7 mouse cellular contexts compared by ENCODE assay signal in the genomic region with DNA sequence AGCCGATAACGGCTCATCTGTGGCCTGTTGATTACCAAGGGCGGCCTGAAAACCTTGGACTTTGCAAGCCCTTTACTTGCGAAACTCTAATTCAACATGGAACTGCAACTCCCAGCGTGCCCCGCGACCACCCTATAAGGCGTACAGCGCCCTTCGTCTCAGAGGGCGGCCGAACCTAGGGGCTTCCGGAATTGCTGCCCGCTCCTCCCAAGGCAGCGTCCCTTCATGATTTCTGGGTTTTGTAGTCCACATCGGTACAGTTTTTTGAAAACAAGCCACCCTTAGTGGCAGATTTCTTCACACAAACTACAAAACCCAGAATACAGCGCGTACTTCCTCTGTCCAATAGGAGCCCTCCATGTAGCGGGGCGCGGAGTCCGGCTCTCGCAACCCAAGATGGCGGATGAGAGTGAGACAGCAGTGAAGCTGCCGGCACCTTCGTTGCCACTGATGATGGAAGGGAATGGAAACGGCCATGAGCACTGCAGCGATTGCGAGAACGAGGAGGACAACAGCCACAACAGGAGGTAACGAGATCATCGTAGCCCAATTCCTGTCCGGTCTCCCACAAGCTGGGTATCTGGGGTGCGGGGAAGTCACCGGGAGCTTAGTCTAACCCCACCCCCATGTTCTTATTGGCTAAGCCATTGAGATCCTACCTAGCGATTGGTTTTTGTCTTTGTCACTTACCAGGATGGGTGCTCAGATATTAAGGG. TPM values are rescaled to one million over a fixed set of nuclear protein-coding genes. Genes with fewer than 3 reads are reported as not detected.
DNase-seq lines count a peak whose midpoint lies in the region; ATAC-seq lines count a peak whose summit lies in the region.

Nmt1 (plus strand) TSS at position 15 of the 716 bp plus-strand sequence.
Dcakd (minus strand) TSS at position 158 of the 716 bp plus-strand sequence.

- no peaks in the 10 kb centered on the region for H3K36me3 ChIP-seq in embryonic facial prominence, embryonic 11.5 days (replicated peaks; ENCODE audit: control insufficient read depth, insufficient read depth, low read depth, low read length)
- H3K36me3 ChIP-seq in limb, embryonic 10.5 days = peaks cover 45% of the 10 kb centered on the region
- H3K36me3 ChIP-seq in midbrain, embryonic 13.5 days = peaks cover 7% of the 10 kb centered on the region; the same call in 1 of the 2 replicates

- H3K27ac ChIP-seq in embryonic facial prominence, embryonic 11.5 days (replicated peaks; ENCODE audit: low read depth, low read length) = 0 out of 2 replicates have a peak within 1 kb of the TSS, but pooled peaks have one; percentile 35
- H3K27ac ChIP-seq in limb, embryonic 10.5 days = peak within 1 kb of the TSS; percentile 87
- H3K27ac ChIP-seq in midbrain, embryonic 13.5 days = peak within 1 kb of the TSS; percentile 74

- WGBS in embryonic facial prominence, embryonic 11.5 days = under 1% methylated on average over 36 of the region's 36 CpGs
- under 1% methylated on average over 36 of the region's 36 CpGs for WGBS in limb, embryonic 10.5 days
- WGBS in midbrain, embryonic 13.5 days = under 1% methylated on average over 36 of the region's 36 CpGs

- H3K9me3 ChIP-seq in embryonic facial prominence, embryonic 11.5 days (replicated peaks; ENCODE audit: control insufficient read depth, low read length) = no peaks in the 10 kb centered on the region
- no peaks in the 10 kb centered on the region for H3K9me3 ChIP-seq in limb, embryonic 10.5 days (replicated peaks)
- no peaks in the 10 kb centered on the region for H3K9me3 ChIP-seq in midbrain, embryonic 13.5 days

- H3K27me3 ChIP-seq in embryonic facial prominence, embryonic 11.5 days (ENCODE audit: control insufficient read depth, insufficient read depth, low read length) = no peaks in the 10 kb centered on the region
- H3K27me3 ChIP-seq in limb, embryonic 10.5 days (ENCODE audit: low read depth, poor library complexity, severe bottlenecking) = no peaks in the 10 kb centered on the region
- H3K27me3 ChIP-seq in midbrain, embryonic 13.5 days = no peaks in the 10 kb centered on the region

- H3K4me1 ChIP-seq in embryonic facial prominence, embryonic 11.5 days (ENCODE audit: control insufficient read depth, insufficient read depth, low read length) = no peaks in the 10 kb centered on the region
- peaks cover 25% of the 10 kb centered on the region for H3K4me1 ChIP-seq in limb, embryonic 10.5 days
- peaks cover 26% of the 10 kb centered on the region for H3K4me1 ChIP-seq in midbrain, embryonic 13.5 days (replicated peaks)

- peak within 1 kb of the TSS; percentile 77 for H3K4me3 ChIP-seq in embryonic facial prominence, embryonic 11.5 days (ENCODE audit: low read depth, low read length)
- H3K4me3 ChIP-seq in limb, embryonic 10.5 days = peak within 1 kb of the TSS; percentile 66
- peak within 1 kb of the TSS; percentile 71 for H3K4me3 ChIP-seq in midbrain, embryonic 13.5 days (replicated peaks)

- peak; percentile 98 for ATAC-seq in embryonic facial prominence, embryonic 11.5 days (replicated peaks; ENCODE audit: insufficient number of reproducible peaks, low FRiP score, low TSS enrichment, low read depth)
- peak; percentile 85 for ATAC-seq in granulocyte monocyte progenitor cell, adult 5-6 weeks (replicated peaks; ENCODE audit: poor library complexity, severe bottlenecking)
- ATAC-seq in midbrain, embryonic 13.5 days = peak; percentile 99

- peak; percentile 96 for DNase-seq in adrenal gland, postnatal 14 days
- DNase-seq in embryonic facial prominence, embryonic 11.5 days (ENCODE audit: low spot score) = peak; percentile 98
- peak; percentile 98 for DNase-seq in kidney, adult 11 months
- peak; percentile 94 for DNase-seq in limb, embryonic 10.5 days (ENCODE audit: low spot score)
- peak; percentile 91 for DNase-seq in spleen, adult 12 weeks (ENCODE audit: low spot score)

- peak within 1 kb of the TSS; percentile 74 for H3K9ac ChIP-seq in embryonic facial prominence, embryonic 11.5 days (replicated peaks; ENCODE audit: low read length)
- H3K9ac ChIP-seq in midbrain, embryonic 13.5 days (replicated peaks) = peak within 1 kb of the TSS; percentile 75

- peak within 1 kb of the TSS; percentile 61 for H3K4me2 ChIP-seq in embryonic facial prominence, embryonic 11.5 days (ENCODE audit: low read depth, low read length)
- H3K4me2 ChIP-seq in midbrain, embryonic 13.5 days (replicated peaks) = peak within 1 kb of the TSS; percentile 70

RNA-seq across cellular contexts. Expression of gene Nmt1, which starts in this region (rescaled TPM):
- total RNA-seq in adrenal gland, postnatal 14 days (2021) = 88.8 and 93.1 TPM in 2 replicates
- 48.6 and 49.6 TPM in 2 replicates for polyA plus RNA-seq in embryonic facial prominence, embryonic 11.5 days (2014; fragmentation: Nextera tagmentation; extraction: Ambion mirVana)
- total RNA-seq in granulocyte monocyte progenitor cell, adult 5-6 weeks (2014; fragmentation: Nextera tagmentation) = 39.2 and 44.9 TPM in 2 replicates
- total RNA-seq in granulocyte monocyte progenitor cell, adult 5-6 weeks (2017) = 54.1 and 58.9 TPM in 2 replicates
- 60.5 and 63.1 TPM in 2 replicates for polyA plus RNA-seq in limb, embryonic 10.5 days (2016; fragmentation: Nextera tagmentation; extraction: Ambion mirVana)
- polyA plus RNA-seq in midbrain, embryonic 13.5 days (2015; fragmentation: Nextera tagmentation; extraction: Ambion mirVana) = 45.2 and 49.9 TPM in 2 replicates

RNA-seq across cellular contexts. Expression of gene Dcakd, which starts in this region (rescaled TPM):
- total RNA-seq in adrenal gland, postnatal 14 days (2021) = 65.0 and 66.3 TPM in 2 replicates
- polyA plus RNA-seq in embryonic facial prominence, embryonic 11.5 days (2014; fragmentation: Nextera tagmentation; extraction: Ambion mirVana) = 273 and 276 TPM in 2 replicates
- total RNA-seq in granulocyte monocyte progenitor cell, adult 5-6 weeks (2014; fragmentation: Nextera tagmentation) = 30.5 and 40.9 TPM in 2 replicates
- 14.3 and 17.0 TPM in 2 replicates for total RNA-seq in granulocyte monocyte progenitor cell, adult 5-6 weeks (2017)
- 260 and 269 TPM in 2 replicates for polyA plus RNA-seq in limb, embryonic 10.5 days (2016; fragmentation: Nextera tagmentation; extraction: Ambion mirVana)
- 177 and 178 TPM in 2 replicates for polyA plus RNA-seq in midbrain, embryonic 13.5 days (2015; fragmentation: Nextera tagmentation; extraction: Ambion mirVana)

Comparison
In these comparisons a context has a peak if more than half of its experiments do, and no peak if none do; other contexts are left out.
1. Peak in every context shown above with its lines: DNase-seq, ATAC-seq, H3K4me3 ChIP-seq and H3K27ac ChIP-seq.
2. H3K27ac ChIP-seq: peak in every context shown above with its lines; median percentile 87 in limb, embryonic 10.5 days; 74 in midbrain, embryonic 13.5 days; 35 in embryonic facial prominence, embryonic 11.5 days.